Mouse (Mus musculus): ENCODE data around the gene Dnmt3a. TPM values are rescaled to one million over a fixed set of nuclear protein-coding genes. Genes with fewer than 3 reads are reported as not detected.
"Not testable (repeated sequence)": the region's sequence is repeated elsewhere in the genome, so short reads cannot be mapped to it uniquely, and the experiment has no call there.

Gene Dnmt3a
- polyA plus RNA-seq, 1 experiment from 2014 or later, result 69.5 TPM

DNA sequence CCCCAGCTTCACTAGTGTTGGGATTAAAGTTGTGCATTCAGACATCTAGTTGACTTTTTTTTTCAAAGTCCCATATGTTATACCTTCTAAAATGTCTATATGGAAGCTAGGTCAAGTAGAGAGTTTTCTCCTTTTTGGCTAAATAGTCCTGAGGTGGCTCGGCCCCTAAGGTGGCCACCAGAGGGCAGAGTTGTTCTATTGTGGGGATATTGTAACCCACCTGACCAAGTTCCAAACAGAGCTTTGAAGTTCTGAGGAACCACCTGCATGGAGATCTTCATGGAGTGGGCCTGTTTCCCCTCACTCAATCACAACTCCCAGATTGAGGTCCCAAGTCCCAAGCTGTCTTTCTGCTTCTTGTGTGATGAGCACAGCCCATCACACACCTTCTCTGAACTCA is 120.3 kb downstream of the Dnmt3a start:
- 0% methylated on average over 1 of the region's 1 CpGs for WGBS
- Histone ChIP-seq H3K9me3 (replicated peaks; ENCODE audit: control insufficient read depth, low read length) (no peaks in the 10 kb centered on the region), H3K4me2 (ENCODE audit: low read depth, low read length) (no peak overlapping the region), H3K27me3 (ENCODE audit: control insufficient read depth, insufficient read depth, low read length) (no peaks in the 10 kb centered on the region), H3K27ac (replicated peaks; ENCODE audit: low read depth, low read length) (no peak overlapping the region), H3K4me3 (ENCODE audit: low read depth, low read length) (no peak overlapping the region), H3K4me1 (ENCODE audit: control insufficient read depth, insufficient read depth, low read length) (no peaks in the 10 kb centered on the region), H3K36me3 (replicated peaks; ENCODE audit: control insufficient read depth, insufficient read depth, low read depth, low read length) (no peaks in the 10 kb centered on the region), H3K9ac (replicated peaks; ENCODE audit: low read length) (no peak overlapping the region)
- ATAC-seq (replicated peaks; ENCODE audit: insufficient number of reproducible peaks, low FRiP score, low TSS enrichment, low read depth) (no peak), DNase-seq (ENCODE audit: low spot score) (peak; percentile 81)

DNA sequence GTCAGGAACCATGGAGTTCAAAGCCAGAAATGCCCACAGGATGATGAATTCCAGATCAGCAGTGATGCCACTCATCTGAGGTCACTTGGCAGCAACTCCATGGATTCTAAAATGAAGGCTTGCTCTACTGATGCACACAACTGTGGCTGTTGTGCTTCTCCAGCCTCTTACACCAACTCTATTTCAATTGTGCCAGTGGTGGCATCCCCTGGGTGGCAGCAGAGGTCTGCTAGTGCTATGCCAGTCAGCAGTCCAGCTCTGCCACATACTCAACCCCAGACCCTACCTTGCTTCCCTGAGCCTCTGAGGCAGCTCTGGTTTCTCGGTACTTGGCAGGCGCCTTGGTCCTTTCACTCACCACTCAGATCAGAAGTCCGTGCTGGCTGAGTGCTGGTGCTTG is 123.0 kb downstream of the Dnmt3a start:
- Histone ChIP-seq H3K36me3 (replicated peaks; ENCODE audit: control insufficient read depth, insufficient read depth, low read depth, low read length) (no peaks in the 10 kb centered on the region), H3K9me3 (replicated peaks; ENCODE audit: control insufficient read depth, low read length) (no peaks in the 10 kb centered on the region), H3K4me2 (ENCODE audit: low read depth, low read length) (no peak overlapping the region), H3K27me3 (ENCODE audit: control insufficient read depth, insufficient read depth, low read length) (no peaks in the 10 kb centered on the region), H3K9ac (replicated peaks; ENCODE audit: low read length) (no peak overlapping the region), H3K4me3 (ENCODE audit: low read depth, low read length) (no peak overlapping the region), H3K4me1 (ENCODE audit: control insufficient read depth, insufficient read depth, low read length) (no peaks in the 10 kb centered on the region), H3K27ac (replicated peaks; ENCODE audit: low read depth, low read length) (no peak overlapping the region)
- ATAC-seq (replicated peaks; ENCODE audit: insufficient number of reproducible peaks, low FRiP score, low TSS enrichment, low read depth) (no peak), DNase-seq (ENCODE audit: low spot score) (no peak)
- WGBS, result 77% methylated on average over 3 of the region's 3 CpGs

DNA sequence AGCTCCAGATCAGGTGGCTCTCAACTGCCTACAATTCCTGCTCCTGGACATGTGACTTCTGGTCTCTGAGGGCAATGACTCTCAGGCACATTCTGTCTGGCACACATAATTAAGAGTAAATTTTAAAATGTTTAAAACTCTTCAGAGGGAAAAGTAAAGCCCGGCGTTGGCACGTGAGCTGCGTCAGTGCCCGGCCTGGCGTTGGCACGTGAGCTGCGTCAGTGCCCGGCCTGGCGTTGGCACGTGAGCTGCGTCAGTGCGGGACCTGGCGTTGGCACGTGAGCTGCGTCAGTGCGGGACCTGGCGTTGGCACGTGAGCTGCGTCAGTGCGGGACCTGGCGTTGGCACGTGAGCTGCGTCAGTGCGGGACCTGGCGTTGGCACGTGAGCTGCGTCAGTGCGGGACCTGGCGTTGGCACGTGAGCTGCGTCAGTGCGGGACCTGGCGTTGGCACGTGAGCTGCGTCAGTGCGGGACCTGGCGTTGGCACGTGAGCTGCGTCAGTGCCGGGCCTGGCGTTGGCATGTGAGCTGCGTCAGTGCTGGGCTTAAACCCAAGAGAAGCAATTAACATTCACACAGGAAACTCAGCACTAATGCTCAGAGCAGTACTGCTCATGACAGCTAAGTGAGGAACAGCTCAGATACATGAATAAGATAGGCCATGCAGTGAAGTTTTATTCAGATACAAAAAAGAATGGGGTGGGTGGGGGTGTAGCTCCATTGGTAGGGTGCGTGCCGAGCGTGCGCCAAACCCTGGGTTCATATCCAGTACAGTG is 124.5 kb downstream of the Dnmt3a start:
- not testable (repeated sequence) for H3K9ac ChIP-seq (replicated peaks; ENCODE audit: low read length); H3K27ac ChIP-seq (replicated peaks; ENCODE audit: low read depth, low read length); H3K4me2 ChIP-seq (ENCODE audit: low read depth, low read length); H3K36me3 ChIP-seq (replicated peaks; ENCODE audit: control insufficient read depth, insufficient read depth, low read depth, low read length); H3K4me1 ChIP-seq (ENCODE audit: control insufficient read depth, insufficient read depth, low read length); H3K27me3 ChIP-seq (ENCODE audit: control insufficient read depth, insufficient read depth, low read length); DNase-seq (ENCODE audit: low spot score); ATAC-seq (replicated peaks; ENCODE audit: insufficient number of reproducible peaks, low FRiP score, low TSS enrichment, low read depth); H3K4me3 ChIP-seq (ENCODE audit: low read depth, low read length); H3K9me3 ChIP-seq (replicated peaks; ENCODE audit: control insufficient read depth, low read length)
- WGBS, result 92% methylated on average over 32 of the region's 47 CpGs

DNA sequence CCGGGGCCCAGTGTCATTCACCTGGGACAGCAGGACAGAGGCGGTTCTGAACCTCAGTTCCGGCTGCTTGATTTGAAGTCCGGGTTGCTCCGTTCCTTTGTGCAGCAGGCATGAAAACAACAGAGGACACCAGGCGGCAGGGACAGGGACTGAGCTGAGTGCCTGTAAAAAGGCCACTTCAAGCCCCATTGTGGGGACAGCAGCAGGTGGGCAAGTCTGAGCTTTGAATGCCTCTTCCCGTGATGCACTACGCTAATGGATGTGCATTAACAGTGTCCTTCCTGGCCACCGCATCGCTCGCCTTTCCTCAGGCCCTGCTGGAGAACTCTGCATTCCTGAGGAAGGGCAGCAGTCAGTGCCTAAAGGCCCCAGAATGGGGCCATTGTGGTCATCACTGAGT is 136.2 kb downstream of the Dnmt3a start:
- no peak for DNase-seq (ENCODE audit: low spot score)
- Histone ChIP-seq H3K4me2 (ENCODE audit: low read depth, low read length) (no peak overlapping the region), H3K27me3 (ENCODE audit: control insufficient read depth, insufficient read depth, low read length) (no peaks in the 10 kb centered on the region), H3K9ac (replicated peaks; ENCODE audit: low read length) (no peak overlapping the region), H3K4me3 (ENCODE audit: low read depth, low read length) (no peak overlapping the region), H3K4me1 (ENCODE audit: control insufficient read depth, insufficient read depth, low read length) (no peaks in the 10 kb centered on the region), H3K9me3 (replicated peaks; ENCODE audit: control insufficient read depth, low read length) (no peaks in the 10 kb centered on the region), H3K27ac (replicated peaks; ENCODE audit: low read depth, low read length) (no peak overlapping the region), H3K36me3 (replicated peaks; ENCODE audit: control insufficient read depth, insufficient read depth, low read depth, low read length) (no peaks in the 10 kb centered on the region)
- WGBS, result 16% methylated on average over 11 of the region's 11 CpGs
- ATAC-seq (replicated peaks; ENCODE audit: insufficient number of reproducible peaks, low FRiP score, low TSS enrichment, low read depth), result no peak

DNA sequence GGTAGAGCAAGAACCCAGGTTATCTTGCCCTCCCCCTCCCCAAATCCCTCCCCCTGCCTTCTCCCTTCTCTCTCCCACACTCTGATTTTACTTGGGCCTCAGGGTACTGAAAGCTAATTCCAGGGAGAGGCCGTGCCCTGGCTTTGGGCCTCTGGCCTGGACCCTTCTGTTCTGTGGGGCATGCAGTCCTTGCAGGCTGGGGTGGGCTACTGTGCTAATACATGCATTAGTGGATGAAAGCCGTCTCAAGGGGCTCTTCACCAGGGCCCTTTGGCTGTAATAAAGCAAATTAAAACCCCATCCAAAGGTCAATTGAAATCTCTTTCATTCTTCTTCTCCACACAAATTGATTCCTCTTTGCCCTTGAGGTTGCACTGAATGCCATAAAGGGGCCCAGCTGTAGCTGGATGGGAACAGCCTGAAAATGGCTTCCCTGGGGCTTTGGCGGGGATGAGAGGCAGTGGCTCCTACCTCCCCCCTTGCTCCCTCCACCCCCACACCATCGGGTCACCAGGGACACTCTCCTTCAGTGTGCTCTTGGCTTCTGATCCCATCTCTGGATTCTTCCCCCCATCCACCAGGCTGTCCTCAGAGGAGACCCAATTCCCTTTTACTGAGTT is 138.8 kb downstream of the Dnmt3a start:
- Histone ChIP-seq H3K4me2 (ENCODE audit: low read depth, low read length) (no peak overlapping the region), H3K36me3 (replicated peaks; ENCODE audit: control insufficient read depth, insufficient read depth, low read depth, low read length) (no peaks in the 10 kb centered on the region), H3K9me3 (replicated peaks; ENCODE audit: control insufficient read depth, low read length) (no peaks in the 10 kb centered on the region), H3K27me3 (ENCODE audit: control insufficient read depth, insufficient read depth, low read length) (no peaks in the 10 kb centered on the region), H3K4me3 (ENCODE audit: low read depth, low read length) (no peak overlapping the region), H3K9ac (replicated peaks; ENCODE audit: low read length) (no peak overlapping the region), H3K4me1 (ENCODE audit: control insufficient read depth, insufficient read depth, low read length) (no peaks in the 10 kb centered on the region), H3K27ac (replicated peaks; ENCODE audit: low read depth, low read length) (no peak overlapping the region)
- DNase-seq (ENCODE audit: low spot score) (no peak), ATAC-seq (replicated peaks; ENCODE audit: insufficient number of reproducible peaks, low FRiP score, low TSS enrichment, low read depth) (0 out of 2 replicates have a peak, but pooled peaks have one; percentile 65)
- WGBS, result 49% methylated on average over 4 of the region's 4 CpGs

DNA sequence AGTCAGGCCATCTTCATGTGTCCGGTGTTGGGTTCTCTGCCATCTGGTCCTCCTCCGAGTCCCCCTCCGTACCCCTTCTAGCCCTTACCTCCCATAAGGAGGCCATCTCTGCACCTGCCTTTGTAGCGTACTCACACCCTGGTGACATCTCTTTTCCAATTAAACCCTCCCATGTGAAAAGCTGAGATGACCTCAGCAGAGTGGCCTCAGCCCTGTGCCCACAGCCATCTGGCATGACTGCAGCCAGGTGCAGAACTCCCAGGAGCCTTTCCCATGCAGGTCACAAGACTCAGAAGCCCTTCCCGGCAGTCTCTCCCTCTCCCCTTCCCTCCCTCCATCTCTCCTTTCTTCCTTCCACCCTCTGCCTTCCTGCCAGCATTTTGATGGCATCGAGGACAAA is 141.7 kb downstream of the Dnmt3a start:
- no peak overlapping the region for H3K27ac ChIP-seq (replicated peaks; ENCODE audit: low read depth, low read length)
- H3K4me2 ChIP-seq (ENCODE audit: low read depth, low read length), result no peak overlapping the region
- H3K36me3 ChIP-seq (replicated peaks; ENCODE audit: control insufficient read depth, insufficient read depth, low read depth, low read length), result no peaks in the 10 kb centered on the region
- H3K4me3 ChIP-seq (ENCODE audit: low read depth, low read length), result no peak overlapping the region
- H3K9me3 ChIP-seq (replicated peaks; ENCODE audit: control insufficient read depth, low read length), result no peaks in the 10 kb centered on the region
- no peaks in the 10 kb centered on the region for H3K27me3 ChIP-seq (ENCODE audit: control insufficient read depth, insufficient read depth, low read length)
- DNase-seq (ENCODE audit: low spot score), result no peak
- H3K9ac ChIP-seq (replicated peaks; ENCODE audit: low read length), result no peak overlapping the region
- no peak for ATAC-seq (replicated peaks; ENCODE audit: insufficient number of reproducible peaks, low FRiP score, low TSS enrichment, low read depth)
- 70% methylated on average over 6 of the region's 6 CpGs for WGBS
- no peaks in the 10 kb centered on the region for H3K4me1 ChIP-seq (ENCODE audit: control insufficient read depth, insufficient read depth, low read length)

DNA sequence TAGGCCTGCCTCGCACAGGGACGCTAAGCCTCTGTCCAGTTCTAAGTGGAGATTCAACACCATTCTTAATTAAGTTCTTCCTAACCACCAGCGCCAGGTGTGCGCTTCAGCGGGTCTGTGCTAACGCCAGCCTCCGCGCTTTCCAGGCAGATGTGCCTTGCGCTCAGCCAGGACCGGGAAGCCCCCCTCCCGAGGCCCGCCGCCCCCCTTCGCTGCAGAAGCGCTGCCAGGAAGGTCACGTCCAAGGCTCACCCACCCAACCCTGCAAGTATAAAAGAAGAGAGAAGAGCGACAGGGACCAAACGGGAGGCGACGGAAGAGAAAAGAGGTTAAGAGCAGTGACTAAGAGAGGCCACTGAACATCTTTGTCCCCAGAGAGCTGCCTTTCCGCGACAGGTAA is 148.8 kb downstream of the Dnmt3a start, which contains the start of gene Pomc:
Pomc (plus strand) TSS at position 301 of the 400 bp plus-strand sequence.
- Histone ChIP-seq H3K9ac (replicated peaks; ENCODE audit: low read length) (no peak within 1 kb of the TSS), H3K4me2 (ENCODE audit: low read depth, low read length) (no peak within 1 kb of the TSS), H3K4me3 (ENCODE audit: low read depth, low read length) (no peak within 1 kb of the TSS), H3K36me3 (replicated peaks; ENCODE audit: control insufficient read depth, insufficient read depth, low read depth, low read length) (no peaks in the 10 kb centered on the region), H3K4me1 (ENCODE audit: control insufficient read depth, insufficient read depth, low read length) (no peaks in the 10 kb centered on the region), H3K27me3 (ENCODE audit: control insufficient read depth, insufficient read depth, low read length) (peaks cover 5% of the 10 kb centered on the region), H3K9me3 (replicated peaks; ENCODE audit: control insufficient read depth, low read length) (no peaks in the 10 kb centered on the region), H3K27ac (replicated peaks; ENCODE audit: low read depth, low read length) (no peak within 1 kb of the TSS)
- DNase-seq (ENCODE audit: low spot score), result no peak
- ATAC-seq (replicated peaks; ENCODE audit: insufficient number of reproducible peaks, low FRiP score, low TSS enrichment, low read depth), result no peak
- WGBS, result 16% methylated on average over 22 of the region's 22 CpGs

DNA sequence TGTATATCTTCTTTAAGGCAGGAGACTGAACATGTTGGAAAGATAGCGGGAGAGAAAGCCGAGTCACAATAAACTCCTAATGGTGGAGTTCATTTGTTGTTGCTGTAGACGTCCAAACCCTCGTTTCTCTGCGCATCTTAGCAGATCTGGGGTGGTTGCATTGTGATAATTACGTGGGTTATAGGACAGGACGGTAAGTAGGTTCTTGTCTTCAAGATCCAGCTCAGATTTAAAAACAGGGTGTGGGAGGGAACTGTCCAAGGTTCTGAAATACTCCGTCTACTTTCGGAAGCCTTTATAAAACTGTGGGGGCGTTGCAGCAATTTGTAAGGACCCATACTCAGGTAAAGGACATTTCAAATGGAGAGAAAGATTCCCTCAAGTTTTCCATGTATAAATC is 149.6 kb downstream of the Dnmt3a start:
- no peak overlapping the region for H3K27ac ChIP-seq (replicated peaks; ENCODE audit: low read depth, low read length)
- no peak for ATAC-seq (replicated peaks; ENCODE audit: insufficient number of reproducible peaks, low FRiP score, low TSS enrichment, low read depth)
- no peaks in the 10 kb centered on the region for H3K36me3 ChIP-seq (replicated peaks; ENCODE audit: control insufficient read depth, insufficient read depth, low read depth, low read length)
- H3K4me2 ChIP-seq (ENCODE audit: low read depth, low read length), result no peak overlapping the region
- H3K4me1 ChIP-seq (ENCODE audit: control insufficient read depth, insufficient read depth, low read length), result no peaks in the 10 kb centered on the region
- H3K9ac ChIP-seq (replicated peaks; ENCODE audit: low read length), result no peak overlapping the region
- no peak overlapping the region for H3K4me3 ChIP-seq (ENCODE audit: low read depth, low read length)
- no peaks in the 10 kb centered on the region for H3K9me3 ChIP-seq (replicated peaks; ENCODE audit: control insufficient read depth, low read length)
- H3K27me3 ChIP-seq (ENCODE audit: control insufficient read depth, insufficient read depth, low read length), result peaks cover 5% of the 10 kb centered on the region
- WGBS, result 28% methylated on average over 10 of the region's 10 CpGs
- peak; percentile 85 for DNase-seq (ENCODE audit: low spot score)

Data from embryonic facial prominence, embryonic 11.5 days (tissue).